Mouse (Mus musculus) liver (tissue): Measurements from ENCODE around the gene Sat2.

Source experiments
- DNase-seq: peaks from one replicate; pipeline ENCODE4 v3.0.0-alpha.2; 2020; ENCODE audit warnings: mixed read lengths

The Sat2 gene

DNA sequence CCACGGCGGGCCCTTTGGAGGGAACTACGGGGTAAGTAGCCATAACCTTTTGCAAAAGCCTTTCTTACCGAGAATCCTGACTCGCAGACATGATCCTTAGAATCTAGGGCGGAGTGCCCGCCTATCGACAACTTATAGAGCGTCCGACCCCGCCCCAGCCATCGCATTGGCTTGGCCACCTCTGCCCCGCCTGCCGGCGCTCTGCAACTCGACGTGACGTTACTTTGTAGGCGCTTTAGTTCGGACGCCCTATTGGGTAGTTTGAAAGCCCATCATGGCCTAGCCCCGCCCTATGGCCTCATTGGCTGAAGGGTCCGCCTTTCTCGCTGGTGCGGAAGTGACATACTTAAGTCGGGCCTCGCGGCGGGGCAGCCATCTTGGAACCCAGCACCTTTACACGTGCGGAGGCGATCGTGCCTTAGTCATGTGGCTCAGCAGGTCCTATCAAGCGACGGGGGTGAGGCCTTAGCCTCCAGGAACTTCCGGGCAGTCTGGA lies 50.4 kb downstream of the Sat2 start, which contains the start of gene Eif4a1:
TSS of gene Eif4a1 (minus strand) at position 213 of the 496 bp plus-strand sequence.
- DNase-seq: peak; percentile 100
